Mouse (Mus musculus) adrenal gland, postnatal 14 days (tissue): Measurements from ENCODE around the gene G530012D18Rik. TPM values are rescaled to one million over a fixed set of nuclear protein-coding genes. Genes with fewer than 3 reads are reported as not detected.
"Not testable (repeated sequence)": the region's sequence is repeated elsewhere in the genome, so short reads cannot be mapped to it uniquely, and the experiment has no call there.

ENCODE experiments used
- DNase-seq: peaks from one replicate; pipeline ENCODE4 v3.0.0; 2021; ENCODE audit warnings: mixed read lengths
- total RNA-seq: library from RNA; stranded (reverse); gene quantifications from 2 replicates; pipeline ENCODE4 v1.2.3, GENCODE M21; 2021

Gene G530012D18Rik
- total RNA-seq, 1 experiment from 2014 or later: not detected

DNA sequence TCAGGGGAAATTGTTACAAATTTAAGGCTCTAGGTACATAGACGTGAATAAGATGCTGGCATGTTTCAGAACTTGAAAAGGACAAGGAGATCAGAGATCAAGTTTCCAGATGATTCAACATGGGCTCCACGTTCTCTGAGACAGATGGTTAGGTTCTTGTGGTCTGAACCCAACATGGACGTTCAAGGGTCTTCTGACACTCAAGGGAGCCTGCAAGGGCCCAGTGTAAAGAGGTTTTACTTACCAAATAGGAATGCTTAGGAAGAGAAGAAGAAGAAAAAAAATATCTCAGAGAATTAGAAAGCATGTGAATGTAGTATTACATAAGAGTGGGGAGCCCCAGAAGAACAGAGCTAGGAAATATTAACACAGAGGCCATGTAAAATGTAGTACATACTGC, 40.3 kb downstream of the G530012D18Rik start:
- DNase-seq: not testable (repeated sequence)

DNA sequence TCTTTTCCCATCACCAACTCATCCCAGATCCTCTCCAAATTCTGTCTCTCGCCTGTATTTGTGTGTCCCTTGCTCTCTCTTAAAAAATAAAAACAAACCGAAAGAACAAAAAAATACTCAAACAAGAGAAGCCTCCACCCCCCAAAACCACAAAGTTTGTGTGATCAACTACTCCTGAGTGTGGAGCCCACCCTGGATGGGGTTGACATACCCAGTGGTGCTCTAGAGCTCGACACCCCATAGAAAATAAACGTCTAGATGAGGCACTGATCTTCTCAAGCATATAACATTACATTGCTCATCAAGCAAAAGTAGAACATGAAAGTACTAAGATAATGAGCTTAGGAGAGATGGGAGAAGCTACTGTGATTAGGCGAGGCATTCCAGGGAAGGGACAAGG, 41.7 kb downstream of the G530012D18Rik start:
- DNase-seq: not testable (repeated sequence)

DNA sequence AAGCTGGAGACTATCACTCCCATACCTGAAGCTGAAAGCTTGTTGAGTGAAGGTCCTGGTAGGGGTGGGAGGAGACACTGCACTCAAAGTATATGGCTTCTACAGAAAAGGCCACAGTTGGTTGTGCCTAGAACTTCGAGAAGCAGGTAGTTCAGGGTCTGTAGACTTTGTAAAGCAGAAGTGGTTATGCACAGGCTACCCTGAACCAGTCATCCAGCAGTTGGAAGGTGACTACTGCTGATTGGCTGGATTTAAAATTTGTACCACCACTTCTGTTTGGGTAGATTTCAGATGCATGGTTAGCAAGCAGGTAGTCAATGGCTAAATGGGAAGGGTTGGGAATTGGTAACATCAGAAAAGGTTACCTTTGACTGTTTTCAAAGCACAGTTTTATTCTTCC, 43.2 kb downstream of the G530012D18Rik start:
- DNase-seq: not testable (repeated sequence)

Other genes starting within 250 kb of the G530012D18Rik start
- 4.3 and 11.3 TPM in 2 replicates for gene Sp110, start 23.1 kb downstream of the G530012D18Rik start, total RNA-seq
- gene Sp140, start 24.7 kb downstream of the G530012D18Rik start, total RNA-seq: 3.1 and 7.9 TPM in 2 replicates
- 13.2 and 35.0 TPM in 2 replicates for gene Sp100, start 74.3 kb downstream of the G530012D18Rik start, total RNA-seq
- 0.59 and 3.8 TPM in 2 replicates for gene A630001G21Rik, start 203.0 kb downstream of the G530012D18Rik start, total RNA-seq
- gene Cab39, start 217.8 kb downstream of the G530012D18Rik start, total RNA-seq: 115 and 132 TPM in 2 replicates